Comparison of ENCODE assay signal across 23 mouse cellular contexts in genomic region chr3:101362391-101362790, GRCm38 (mm10).
"Had no signal": no experiment of that assay in that cellular context is flagged by ENCODE, and none has a peak within 500 bp of the region (broad histone marks: within the 10 kb centered on the region; RNA-seq: fewer than 3 reads in every experiment).

No protein-coding gene starts in this region.

- H3K4me2 ChIP-seq: heart, embryonic 11.5 days; heart, embryonic 13.5 days; heart, embryonic 15.5 days; hindbrain, embryonic 13.5 days; hindbrain, embryonic 15.5 days; limb, embryonic 12.5 days had no signal

- H3K27me3 ChIP-seq: heart, embryonic 13.5 days; heart, embryonic 15.5 days; hindbrain, embryonic 13.5 days; hindbrain, embryonic 15.5 days; limb, embryonic 12.5 days had no signal

- H3K36me3 ChIP-seq: heart, embryonic 13.5 days; heart, embryonic 15.5 days; hindbrain, embryonic 13.5 days; hindbrain, embryonic 15.5 days; limb, embryonic 10.5 days; limb, embryonic 12.5 days had no signal

- ATAC-seq: forebrain, postnatal 0 days; hindbrain, postnatal 0 days; intestine, embryonic 16.5 days had no signal

- H3K9ac ChIP-seq: forebrain, postnatal 0 days; heart, embryonic 13.5 days; heart, embryonic 15.5 days; hindbrain, embryonic 13.5 days; hindbrain, embryonic 15.5 days; limb, embryonic 12.5 days had no signal

- H3K27ac ChIP-seq: heart, adult 2 months; heart, embryonic 13.5 days; heart, embryonic 15.5 days; hindbrain, embryonic 13.5 days; hindbrain, embryonic 15.5 days; hindbrain, postnatal 0 days; layer of hippocampus, adult 2 months; left cerebral cortex, adult 2 months; limb, embryonic 10.5 days; limb, embryonic 12.5 days had no signal

- H3K4me3 ChIP-seq: heart, adult 2 months; heart, embryonic 13.5 days; heart, embryonic 15.5 days; hindbrain, embryonic 13.5 days; hindbrain, embryonic 15.5 days; layer of hippocampus, adult 2 months; left cerebral cortex, adult 2 months; limb, embryonic 10.5 days; limb, embryonic 12.5 days had no signal

- H3K9me3 ChIP-seq: heart, embryonic 13.5 days; heart, embryonic 15.5 days; hindbrain, embryonic 13.5 days; hindbrain, embryonic 15.5 days; limb, embryonic 10.5 days; limb, embryonic 12.5 days had no signal

- DNase-seq: forebrain, postnatal 0 days; gastrocnemius, postnatal 14 days; gastrocnemius, postnatal 36 days; heart, adult 11 months; heart, adult 2 months; heart, postnatal 14 days; heart, postnatal 36 days; kidney, adult 18-20 months; kidney, adult 8-10 months; kidney, postnatal 10 days; kidney, postnatal 25 days; kidney, postnatal 4 days had no signal
